Mouse (Mus musculus) heart, adult 2 months (tissue): ENCODE results near the gene Rps10. TPM values are rescaled to one million over a fixed set of nuclear protein-coding genes. Genes with fewer than 3 reads are reported as not detected.

ENCODE experiments used
- DNase-seq, 2 experiments: peaks; one replicate each; pipeline ENCODE4 v3.0.0; 2021
- H3K27ac ChIP-seq: fragments of 200-600 bp; 2 replicates; pipeline ENCODE4 v1.8.1; 2022
- H3K27me3 ChIP-seq: fragments of 200-500 bp; 2 replicates; pipeline ENCODE4 v1.6.1; 2012; ENCODE audit warnings: mild to moderate bottlenecking, low read length, inconsistent platforms, mixed read lengths; ENCODE audit not compliant: control insufficient read depth, insufficient read depth
- H3K36me3 ChIP-seq: fragments of 200-500 bp; 2 replicates; pipeline ENCODE4 v1.6.1; 2012; ENCODE audit warnings: low read length, inconsistent platforms; ENCODE audit not compliant: control insufficient read depth, insufficient read depth
- H3K4me1 ChIP-seq: fragments of 200-500 bp; 2 replicates; pipeline ENCODE4 v1.6.1; 2011; ENCODE audit warnings: low read length; ENCODE audit not compliant: control insufficient read depth, insufficient read depth
- H3K4me3 ChIP-seq: fragments of 200-600 bp; 2 replicates; pipeline ENCODE4 v1.8.1; 2022
- H3K79me2 ChIP-seq: fragments of 200-500 bp; replicated peaks from 2 replicates; pipeline ENCODE4 v1.6.1; 2012; ENCODE audit warnings: mild to moderate bottlenecking, inconsistent platforms, low read length, moderate library complexity, mixed read lengths; ENCODE audit not compliant: control insufficient read depth, insufficient read depth
- H3K9ac ChIP-seq: fragments of 200-500 bp; 2 replicates; pipeline ENCODE4 v1.6.1; 2012; ENCODE audit warnings: low read depth, mild to moderate bottlenecking, control low read depth, inconsistent platforms, low read length, mixed read lengths
- CTCF ChIP-seq: fragments of 200-600 bp; IDR thresholded peaks from 2 replicates; pipeline ENCODE4 v1.8.1; 2022; ENCODE audit warnings: antibody characterized with exemption, mild to moderate bottlenecking, moderate library complexity
- EP300 ChIP-seq: fragments of 200-500 bp; IDR thresholded peaks from 2 replicates; pipeline ENCODE4 v1.6.1; 2011; ENCODE audit warnings: low read depth, low read length, control low read depth; ENCODE audit not compliant: insufficient read depth
- POLR2A ChIP-seq: fragments of 200-500 bp; IDR thresholded peaks from 2 replicates; pipeline ENCODE4 v1.6.1; 2011; ENCODE audit warnings: mild to moderate bottlenecking, low read depth, low read length, control low read depth; ENCODE audit not compliant: insufficient read depth
- WGBS: fragments of 180-500 bp; shearing (Covaris S2); methylation state at CpG from one replicate; pipeline ENCODE4 v1.1.7; 2018; 5-methylcytosine and 5-hydroxymethylcytosine counted together
- intact Hi-C: fragments of 180-260 bp; cut with DNase I; formaldehyde crosslinking; loops from one replicate; pipeline ENCODE4 v1.15.1; 2025
- long read RNA-seq: library from polyadenylated mRNA; stranded (forward); transcript quantifications from one replicate; pipeline ENCODE4 v2.0.0, GENCODE M21; 2021
- polyA plus RNA-seq: library from polyadenylated mRNA; depleted of rRNA; stranded (reverse); fragments of >200 nt; gene quantifications from 2 replicates; pipeline ENCODE4 v1.2.3, GENCODE M21; 2012; rRNA removed
- total RNA-seq, 2 experiments: library from RNA; stranded (reverse); gene quantifications; 2 replicates each; pipeline ENCODE4 v1.2.3; 2021

Rps10 gene
- total RNA-seq (100 to 1,000 TPM; 529 to 604 TPM), polyA plus RNA-seq (448 and 482 TPM in 2 replicates)
- long read RNA-seq, transcript Rps10-203 (6 exons, 887 nt) = major isoform, 35 of 45 reads
- long read RNA-seq, partial matches to known transcripts = 6 of 45 reads
- long read RNA-seq, other reads (novel, unspliced or antisense) = 1 of 45 reads

DNA sequence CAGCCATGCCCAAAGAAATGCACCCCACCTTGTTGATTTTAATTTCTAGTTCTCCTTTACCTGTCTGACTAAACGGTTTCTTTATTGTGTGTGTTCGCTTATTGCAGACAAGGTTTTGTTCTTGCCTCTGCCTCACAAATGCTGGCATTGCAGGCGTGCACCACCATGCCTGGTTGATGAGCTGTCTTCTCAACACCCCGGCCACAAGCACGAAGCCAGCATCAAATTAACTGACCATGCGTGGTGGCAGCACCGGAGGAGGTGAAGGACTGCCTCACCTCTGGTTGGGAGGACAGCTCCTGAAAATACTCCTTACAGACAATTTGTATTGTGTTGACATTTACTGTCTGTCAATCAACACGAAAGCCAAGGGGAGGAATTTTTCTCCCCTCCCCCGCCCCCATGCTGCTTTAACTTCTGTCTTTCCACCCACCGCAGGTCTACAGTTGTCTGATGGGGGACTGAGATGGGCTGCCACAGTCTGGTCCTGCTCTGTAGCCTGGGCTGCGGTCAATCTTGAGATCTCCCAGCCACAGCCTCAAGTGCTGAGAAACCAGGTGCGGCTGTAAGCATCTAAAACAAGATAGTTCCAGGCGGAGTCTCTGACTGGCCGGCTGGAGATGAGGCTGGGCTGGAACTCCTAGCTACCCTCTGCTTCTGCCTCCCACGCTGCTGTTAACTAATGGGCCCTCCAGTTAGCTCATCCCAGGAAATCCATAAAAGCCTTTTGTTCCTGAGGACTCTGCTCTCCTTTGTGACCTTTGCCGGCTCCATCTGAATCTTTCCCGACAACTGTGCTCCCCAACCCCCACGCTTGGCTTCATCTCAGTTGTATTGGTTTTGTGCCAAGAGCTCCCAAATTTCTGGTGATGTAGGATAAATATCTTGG is at the start of gene Rps10:
TSS of gene Rps10 (minus strand) at position 538 of the 889 bp plus-strand sequence.
- Histone ChIP-seq H3K4me3 (peak within 1 kb of the TSS; percentile 67), H3K4me1 (peaks cover 4% of the 10 kb centered on the region), H3K79me2 (no peaks in the 10 kb centered on the region), H3K36me3 (peaks cover 2% of the 10 kb centered on the region; the same call in 1 of the 2 replicates), H3K9ac (no peak within 1 kb of the TSS), H3K27ac (peak within 1 kb of the TSS; percentile 68), H3K27me3 (no peaks in the 10 kb centered on the region)
- no peak for TF ChIP-seq EP300
- TF ChIP-seq POLR2A = no peak
- no peak for TF ChIP-seq CTCF
- intact Hi-C loops = loop anchor here (10.0 kb wide), 1 partner anchor 422 kb away; no protein-coding TSS in a partner anchor
- DNase-seq = no peak
- 65% methylated on average over 18 of the region's 18 CpGs for WGBS

DNA sequence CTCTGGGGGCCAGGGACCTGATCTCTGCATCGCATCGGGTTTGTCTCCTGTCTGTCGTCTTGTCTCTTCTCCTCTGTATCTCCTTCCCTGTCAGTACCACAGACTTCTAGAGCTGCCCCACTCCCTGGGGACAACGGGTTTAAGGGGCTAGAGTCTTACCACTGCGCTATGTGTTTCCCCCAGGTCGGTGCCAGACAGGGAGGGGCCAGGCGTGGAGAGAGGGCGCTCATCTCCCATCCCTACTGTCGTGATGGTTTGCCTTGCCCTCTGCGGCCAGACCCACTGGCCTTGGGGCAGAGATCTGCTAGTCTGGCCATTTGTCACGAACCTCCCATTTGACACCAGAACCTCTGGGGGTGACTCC is 49.1 kb upstream of the Rps10 start:
- 5% methylated on average over 11 of the region's 11 CpGs for WGBS

DNA sequence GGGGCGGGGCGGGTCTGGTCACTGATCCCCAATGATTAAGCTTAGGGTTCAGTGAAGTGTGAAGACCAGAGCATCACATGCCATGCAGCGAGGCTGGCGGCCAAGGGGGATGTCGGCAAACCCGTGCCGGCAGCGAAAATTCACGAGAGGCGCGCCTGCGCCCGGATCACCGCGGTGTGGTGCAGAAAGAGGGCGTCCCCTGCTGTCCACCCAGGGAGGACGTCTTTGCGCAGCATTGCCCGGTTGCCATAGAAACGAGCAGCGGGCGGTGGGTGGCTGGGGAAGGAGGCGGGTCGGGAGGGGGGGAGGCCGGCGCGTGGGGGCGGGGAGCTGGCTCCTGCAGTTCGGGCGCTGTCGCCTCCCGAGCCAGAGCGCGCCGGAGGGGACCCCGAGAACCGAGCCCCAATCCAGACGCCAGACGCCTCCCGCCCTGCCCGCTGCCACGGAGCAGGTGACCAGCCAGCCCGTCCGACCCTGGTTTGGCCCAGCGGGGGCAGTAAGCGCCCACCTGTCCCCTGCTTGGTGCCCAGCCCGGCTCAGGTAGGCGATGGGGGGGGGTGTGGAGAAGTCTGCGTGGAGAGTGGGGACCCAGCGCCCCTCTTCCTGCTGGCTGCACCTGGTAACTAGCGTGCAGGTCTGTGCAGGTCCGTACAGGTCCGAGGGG is 48.5 kb upstream of the Rps10 start:
- Histone ChIP-seq H3K36me3 (no peaks in the 10 kb centered on the region), H3K27ac (no peak overlapping the region), H3K27me3 (peaks cover 13% of the 10 kb centered on the region), H3K4me3 (no peak overlapping the region), H3K79me2 (no peaks in the 10 kb centered on the region), H3K9ac (no peak overlapping the region), H3K4me1 (no peaks in the 10 kb centered on the region)
- intact Hi-C loops = no loop called here
- TF ChIP-seq POLR2A = no peak
- TF ChIP-seq EP300 = no peak
- TF ChIP-seq CTCF = peak; percentile 46
- DNase-seq = peak in 1 of 2 experiments; percentile 10
- WGBS = 2% methylated on average over 53 of the region's 53 CpGs

More for the DNA sequence above, 49.1 kb upstream of the Rps10 start:
- no peaks in the 10 kb centered on the region for H3K4me1 ChIP-seq
- TF ChIP-seq EP300 = no peak
- no peak for TF ChIP-seq CTCF
- TF ChIP-seq POLR2A = no peak
- H3K9ac ChIP-seq = no peak overlapping the region
- H3K4me3 ChIP-seq = no peak overlapping the region
- H3K27me3 ChIP-seq = peaks cover 13% of the 10 kb centered on the region
- H3K27ac ChIP-seq = no peak overlapping the region
- intact Hi-C loops = no loop called here
- no peak for DNase-seq
- no peaks in the 10 kb centered on the region for H3K79me2 ChIP-seq
- H3K36me3 ChIP-seq = no peaks in the 10 kb centered on the region

DNA sequence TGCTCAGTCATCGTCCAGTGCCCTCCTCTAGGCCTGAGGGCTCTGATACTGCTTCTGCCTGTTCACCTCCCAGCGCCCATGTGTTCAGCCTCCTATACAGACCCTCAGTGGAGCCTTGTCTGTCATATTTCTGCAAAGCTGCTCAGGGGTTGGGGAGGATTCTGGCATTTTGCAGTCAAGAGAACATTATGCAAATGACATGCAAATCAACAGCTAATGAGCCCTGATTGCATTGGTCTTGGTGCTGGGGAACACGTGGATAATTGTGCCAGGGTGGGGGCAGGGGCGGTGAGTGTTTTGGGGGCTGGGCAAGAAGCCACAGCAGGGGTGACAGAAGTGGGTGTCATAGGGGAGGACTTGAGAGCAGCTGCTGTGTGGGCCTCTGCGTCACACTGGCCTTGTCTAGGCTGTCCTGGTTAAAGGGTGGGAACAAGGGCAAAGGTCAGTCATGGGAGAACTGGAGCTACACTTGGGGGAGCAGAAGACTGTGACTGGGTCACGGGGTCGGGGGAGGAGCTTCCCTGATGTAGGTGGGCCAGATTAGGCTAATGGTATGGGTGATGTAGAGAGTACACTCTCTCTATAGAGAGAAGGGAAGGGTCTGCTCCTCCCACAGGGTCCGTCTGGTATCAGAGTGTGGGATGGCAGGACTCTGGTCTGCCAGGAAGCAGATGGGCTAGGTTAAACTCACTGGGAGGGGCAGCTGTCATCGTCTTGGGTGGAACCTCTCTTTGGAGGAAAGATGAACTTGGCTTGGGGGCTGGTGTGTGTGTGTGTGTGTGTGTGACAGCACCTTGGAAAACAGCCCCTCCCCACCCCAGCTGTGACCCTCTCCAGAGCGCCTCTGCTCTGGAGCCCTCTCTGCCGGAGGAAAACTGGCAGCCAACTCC is 42.7 kb upstream of the Rps10 start:
- whole genome bisulfite sequencing = 50% methylated on average over 11 of the region's 11 CpGs
- intact Hi-C loops = no loop called here
- H3K79me2 ChIP-seq = no peaks in the 10 kb centered on the region

DNA sequence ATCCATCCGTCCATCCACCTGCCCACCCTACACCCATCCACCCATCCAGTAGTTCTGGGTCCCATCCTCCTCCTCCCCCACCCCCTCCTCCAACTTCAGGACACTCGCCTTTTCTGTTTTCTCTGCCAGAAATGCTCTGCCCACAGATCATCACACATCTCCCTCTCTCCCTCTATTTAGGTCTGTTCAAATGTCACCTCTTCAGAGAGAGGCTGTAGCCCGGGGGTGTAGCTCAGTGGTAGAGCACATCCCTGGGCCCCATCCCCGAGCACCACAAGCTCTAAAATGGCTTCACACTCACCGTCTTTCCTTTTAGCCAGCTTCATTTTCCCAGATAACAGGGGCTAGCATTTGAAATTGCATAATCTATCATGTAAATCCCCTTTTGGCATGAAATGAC is 41.3 kb upstream of the Rps10 start:
- intact Hi-C loops = no loop called here

More for the DNA sequence above, 42.7 kb upstream of the Rps10 start:
- Histone ChIP-seq H3K9ac (no peak overlapping the region), H3K4me3 (no peak overlapping the region), H3K4me1 (no peaks in the 10 kb centered on the region), H3K27me3 (peaks cover 2% of the 10 kb centered on the region; the same call in 1 of the 2 replicates), H3K27ac (no peak overlapping the region), H3K36me3 (no peaks in the 10 kb centered on the region)
- no peak for DNase-seq
- TF ChIP-seq POLR2A (no peak), CTCF (no peak), EP300 (no peak)

More for the DNA sequence above, 41.3 kb upstream of the Rps10 start:
- DNase-seq = no peak
- Histone ChIP-seq H3K27ac (no peak overlapping the region), H3K36me3 (no peaks in the 10 kb centered on the region), H3K79me2 (no peaks in the 10 kb centered on the region), H3K4me3 (no peak overlapping the region), H3K9ac (no peak overlapping the region), H3K4me1 (no peaks in the 10 kb centered on the region), H3K27me3 (no peaks in the 10 kb centered on the region)
- 78% methylated on average over 5 of the region's 5 CpGs for WGBS
- no peak for TF ChIP-seq POLR2A
